Mouse (Mus musculus) MEL (cell line): Measurements from ENCODE around the gene Ctrb1.
A peak's percentile ranks its signal among the peaks of the same experiment; 100 is the strongest.

Experiments
- CHD1 ChIP-seq: IDR thresholded peaks from 2 replicates; pipeline ENCODE4 v1.6.1; 2012; ENCODE audit warnings: low read depth, mild to moderate bottlenecking, inconsistent platforms, low read length, improper control_type of control experiment
- CTCF ChIP-seq, 3 experiments: IDR thresholded peaks in 2 of 3; conservative IDR thresholded peaks in 1 of 3; 2 replicates each; pipeline ENCODE4 v1.5.1; 2011 to 2012; ENCODE audit warnings: low read length in 3 of 3, low read depth in 2 of 3, mild to moderate bottlenecking in 2 of 3, improper control_type of control experiment in 1 of 3, inconsistent platforms in 1 of 3, mixed read lengths in 1 of 3, moderate library complexity in 1 of 3; ENCODE audit not compliant: control insufficient read depth in 1 of 3, insufficient read depth in 1 of 3, poor library complexity in 1 of 3, severe bottlenecking in 1 of 3
- EP300 ChIP-seq, 2 experiments: IDR thresholded peaks; 2 replicates each; pipeline ENCODE4 v1.6.1; 2011; ENCODE audit warnings: improper control_type of control experiment in 2 of 2, low read length in 2 of 2, low read depth in 1 of 2, mild to moderate bottlenecking in 1 of 2
- GABPA ChIP-seq: IDR thresholded peaks from 2 replicates; pipeline ENCODE4 v1.6.1; 2012; ENCODE audit warnings: low read depth, mild to moderate bottlenecking, inconsistent platforms, low read length, improper control_type of control experiment, moderate library complexity
- POLR2AphosphoS2 ChIP-seq: IDR thresholded peaks from 2 replicates; pipeline ENCODE4 v1.6.1; 2011; ENCODE audit warnings: low read length, improper control_type of control experiment
- TBP ChIP-seq: IDR thresholded peaks from 2 replicates; pipeline ENCODE4 v1.8.0; 2011; ENCODE audit warnings: low read depth, low read length, improper control_type of control experiment
- TCF12 ChIP-seq: IDR thresholded peaks from 2 replicates; pipeline ENCODE4 v1.6.1; 2014; ENCODE audit warnings: low read depth, mild to moderate bottlenecking, inconsistent platforms, low read length, improper control_type of control experiment, moderate library complexity
- ZMIZ1 ChIP-seq: IDR thresholded peaks from 2 replicates; pipeline ENCODE4 v1.6.1; 2012; ENCODE audit warnings: low read depth, mild to moderate bottlenecking, inconsistent platforms, low read length, improper control_type of control experiment, moderate library complexity
- ZNF384 ChIP-seq: IDR thresholded peaks from 2 replicates; pipeline ENCODE4 v1.6.1; 2012; ENCODE audit warnings: low read depth, mild to moderate bottlenecking, inconsistent platforms, low read length, improper control_type of control experiment

GRCm38 (mm10) chr8:111680423-111681028 is 10.3 kb downstream of the Ctrb1 start:
- TF ChIP-seq ZMIZ1 (no peak), CTCF (IDR thresholded peaks at IDR 0.05 in 2 of 3, conservative IDR thresholded peaks at IDR 0.05 in 1 of 3; ENCODE audit: control insufficient read depth in 1 of 3, insufficient read depth in 1 of 3, low read depth in 2 of 3, low read length in 3 of 3, poor library complexity in 1 of 3, severe bottlenecking in 1 of 3) (peak; percentile 44 to 64 (median 58)), POLR2AphosphoS2 (no peak), TCF12 (no peak), TBP (no peak), CHD1 (no peak), EP300 (IDR thresholded peaks at IDR 0.05; ENCODE audit: low read depth in 1 of 2, low read length in 2 of 2) (no peak), GABPA (no peak), ZNF384 (no peak)
